Mouse (Mus musculus) CH12.LX (cell line): Measurements from ENCODE around the gene Ptges3l. TPM values are rescaled to one million over a fixed set of nuclear protein-coding genes. Genes with fewer than 3 reads are reported as not detected.
A peak's percentile ranks its signal among the peaks of the same experiment; 100 is the strongest.

Source experiments
- DNase-seq: peaks from one replicate; pipeline ENCODE4 v3.0.0-alpha.2; 2013; ENCODE audit errors: extremely low read depth
- H3K27ac ChIP-seq: 2 replicates; pipeline ENCODE4 v1.5.1; 2012; ENCODE audit warnings: low read depth, mild to moderate bottlenecking, control low read depth, moderate library complexity; ENCODE audit not compliant: insufficient read depth
- H3K27me3 ChIP-seq: replicated peaks from 2 replicates; pipeline ENCODE3; 2012; ENCODE audit warnings: inconsistent platforms
- H3K36me3 ChIP-seq, 2 experiments: replicated peaks in 1 of 2; 2 replicates each; pipeline versions ENCODE3 to v1.6.1; 2012; ENCODE audit warnings: inconsistent platforms in 1 of 2, low read length in 1 of 2, mild to moderate bottlenecking in 1 of 2, mixed read lengths in 1 of 2, moderate library complexity in 1 of 2; ENCODE audit not compliant: control insufficient read depth in 1 of 2, insufficient read depth in 1 of 2
- H3K4me1 ChIP-seq, 2 experiments: 2 replicates each; pipeline ENCODE4 v1.6.1; 2012; ENCODE audit warnings: inconsistent platforms in 1 of 2, moderate library complexity in 1 of 2; ENCODE audit not compliant: insufficient read depth in 2 of 2, control insufficient read depth in 1 of 2
- H3K4me2 ChIP-seq: 2 replicates; pipeline ENCODE4 v1.6.1; 2012; ENCODE audit warnings: low read depth, mild to moderate bottlenecking, control low read depth; ENCODE audit not compliant: poor library complexity, insufficient read depth, severe bottlenecking
- H3K4me3 ChIP-seq, 3 experiments: fragments of 150-350 bp in 1 of 3; sonication (generic) in 1 of 3; replicated peaks in 1 of 3; 2 replicates each; pipeline versions ENCODE3 to v1.5.1; 2011 to 2012; ENCODE audit warnings: low read depth in 2 of 3, low read length in 2 of 3, mild to moderate bottlenecking in 2 of 3, moderate library complexity in 2 of 3, control low read depth in 1 of 3, improper control_type of control experiment in 1 of 3, inconsistent platforms in 1 of 3, mixed read lengths in 1 of 3; ENCODE audit not compliant: poor library complexity in 1 of 3
- H3K79me2 ChIP-seq: replicated peaks from 2 replicates; pipeline ENCODE4 v1.6.1; 2012; ENCODE audit warnings: mild to moderate bottlenecking, moderate library complexity; ENCODE audit not compliant: control insufficient read depth, poor library complexity, insufficient read depth, severe bottlenecking; ENCODE audit errors: extremely low read depth
- H3K9ac ChIP-seq: 2 replicates; pipeline ENCODE4 v1.6.1; 2012; ENCODE audit warnings: low read depth, mild to moderate bottlenecking, control low read depth, moderate library complexity; ENCODE audit not compliant: insufficient read depth
- H3K9me3 ChIP-seq: replicated peaks from 2 replicates; pipeline ENCODE3; 2012; ENCODE audit warnings: low read length, inconsistent platforms, mixed read lengths
- BHLHE40 ChIP-seq: IDR thresholded peaks from 2 replicates; pipeline ENCODE4 v1.6.1; 2011; ENCODE audit warnings: mild to moderate bottlenecking, low read depth, low read length, improper control_type of control experiment
- CHD1 ChIP-seq: IDR thresholded peaks from 2 replicates; pipeline ENCODE4 v1.6.1; 2012; ENCODE audit warnings: low read depth, low read length, improper control_type of control experiment, inconsistent platforms
- CHD2 ChIP-seq: IDR thresholded peaks from 2 replicates; pipeline ENCODE4 v1.6.1; 2011; ENCODE audit warnings: low read length, improper control_type of control experiment
- CTCF ChIP-seq, 2 experiments: IDR thresholded peaks in 1 of 2; conservative IDR thresholded peaks in 1 of 2; 2 replicates each; pipeline ENCODE4 v1.5.1; 2011 to 2012; ENCODE audit warnings: low read depth in 2 of 2, low read length in 2 of 2, improper control_type of control experiment in 1 of 2, inconsistent platforms in 1 of 2, mild to moderate bottlenecking in 1 of 2, moderate library complexity in 1 of 2
- EP300 ChIP-seq: IDR thresholded peaks from 2 replicates; pipeline ENCODE4 v1.6.1; 2011; ENCODE audit warnings: low read length, improper control_type of control experiment
- ETS1 ChIP-seq: conservative IDR thresholded peaks from 2 replicates; pipeline ENCODE4 v1.6.1; 2012; ENCODE audit warnings: low read depth, mild to moderate bottlenecking, inconsistent platforms, low read length, improper control_type of control experiment, moderate library complexity
- GABPA ChIP-seq: IDR thresholded peaks from 2 replicates; pipeline ENCODE4 v1.6.1; 2012; ENCODE audit warnings: low read depth, low read length, improper control_type of control experiment, inconsistent platforms; ENCODE audit not compliant: insufficient replicate concordance
- HCFC1 ChIP-seq: IDR thresholded peaks from 2 replicates; pipeline ENCODE4 v1.6.1; 2012; ENCODE audit warnings: low read depth, mild to moderate bottlenecking, inconsistent platforms, low read length, improper control_type of control experiment
- IRF4 ChIP-seq: IDR thresholded peaks from 2 replicates; pipeline ENCODE4 v1.6.1; 2014; ENCODE audit warnings: low read depth, mild to moderate bottlenecking, inconsistent platforms, low read length, improper control_type of control experiment
- JUN ChIP-seq: IDR thresholded peaks from 2 replicates; pipeline ENCODE4 v1.6.1; 2011; ENCODE audit warnings: low read depth, mild to moderate bottlenecking, low read length, improper control_type of control experiment, moderate library complexity; ENCODE audit not compliant: insufficient read depth
- KAT2A ChIP-seq: IDR thresholded peaks from 2 replicates; pipeline ENCODE4 v1.6.1; 2012; ENCODE audit warnings: low read length, improper control_type of control experiment, inconsistent platforms; ENCODE audit not compliant: insufficient replicate concordance
- MAFK ChIP-seq: IDR thresholded peaks from 2 replicates; pipeline ENCODE4 v1.6.1; 2011; ENCODE audit warnings: low read length, improper control_type of control experiment; ENCODE audit not compliant: insufficient replicate concordance
- MAZ ChIP-seq: IDR thresholded peaks from 2 replicates; pipeline ENCODE4 v1.6.1; 2012; ENCODE audit warnings: low read depth, mild to moderate bottlenecking, inconsistent platforms, low read length, improper control_type of control experiment, moderate library complexity
- MEF2A ChIP-seq: IDR thresholded peaks from 2 replicates; pipeline ENCODE4 v1.6.1; 2014; ENCODE audit warnings: low read depth, mild to moderate bottlenecking, inconsistent platforms, low read length, improper control_type of control experiment, borderline replicate concordance
- MYC ChIP-seq: IDR thresholded peaks from 2 replicates; pipeline ENCODE4 v1.6.1; 2011; ENCODE audit warnings: low read depth, mild to moderate bottlenecking, improper control_type of control experiment, low read length
- NELFE ChIP-seq: IDR thresholded peaks from 2 replicates; pipeline ENCODE4 v1.6.1; 2011; ENCODE audit warnings: low read depth, low read length, improper control_type of control experiment
- NRF1 ChIP-seq: IDR thresholded peaks from 2 replicates; pipeline ENCODE4 v1.6.1; 2014; ENCODE audit warnings: low read depth, mild to moderate bottlenecking, inconsistent platforms, low read length, improper control_type of control experiment, moderate library complexity
- PAX5 ChIP-seq: IDR thresholded peaks from 2 replicates; pipeline ENCODE4 v1.6.1; 2012; ENCODE audit warnings: low read length, inconsistent platforms, mixed read lengths
- POLR2AphosphoS2 ChIP-seq: IDR thresholded peaks from 2 replicates; pipeline ENCODE4 v1.6.1; 2011; ENCODE audit warnings: low read depth, low read length, improper control_type of control experiment
- RCOR1 ChIP-seq: conservative IDR thresholded peaks from 2 replicates; pipeline ENCODE4 v1.6.1; 2012; ENCODE audit warnings: low read depth, mild to moderate bottlenecking, inconsistent platforms, low read length, improper control_type of control experiment
- SMC3 ChIP-seq: IDR thresholded peaks from 2 replicates; pipeline ENCODE4 v1.6.1; 2011; ENCODE audit warnings: low read depth, low read length, improper control_type of control experiment
- TBP ChIP-seq: conservative IDR thresholded peaks from 2 replicates; pipeline ENCODE4 v1.6.1; 2011; ENCODE audit warnings: low read depth, low read length, improper control_type of control experiment
- UBTF ChIP-seq: IDR thresholded peaks from 2 replicates; pipeline ENCODE4 v1.6.1; 2012; ENCODE audit warnings: low read depth, mild to moderate bottlenecking, inconsistent platforms, low read length, improper control_type of control experiment, moderate library complexity
- USF1 ChIP-seq: IDR thresholded peaks from 2 replicates; pipeline ENCODE4 v1.6.1; 2014; ENCODE audit warnings: low read depth, mild to moderate bottlenecking, inconsistent platforms, low read length, improper control_type of control experiment
- USF2 ChIP-seq: conservative IDR thresholded peaks from 2 replicates; pipeline ENCODE4 v1.6.1; 2011; ENCODE audit warnings: low read depth, low read length, improper control_type of control experiment
- ZKSCAN1 ChIP-seq: IDR thresholded peaks from 2 replicates; pipeline ENCODE4 v1.6.1; 2012; ENCODE audit warnings: low read depth, inconsistent platforms, low read length, improper control_type of control experiment, borderline replicate concordance
- ZMIZ1 ChIP-seq: IDR thresholded peaks from 2 replicates; pipeline ENCODE4 v1.6.1; 2012; ENCODE audit warnings: low read depth, mild to moderate bottlenecking, inconsistent platforms, low read length, improper control_type of control experiment
- ZNF384 ChIP-seq: IDR thresholded peaks from 2 replicates; pipeline ENCODE4 v1.6.1; 2012; ENCODE audit warnings: low read depth, low read length, improper control_type of control experiment, inconsistent platforms
- dilution Hi-C: fragments of 300-500 bp; cut with MboI; formaldehyde crosslinking; loops from 2 replicates; pipeline ENCODE4 v1.14.3; 2020; ENCODE audit warnings: low sequenced_read_pairs; ENCODE audit not compliant: extremely low pct_unique_long_range_greater_than_20kb, extremely low pct_ligation_motif_present
- in situ Hi-C: fragments of 300-500 bp; cut with MboI; formaldehyde crosslinking; loops from 3 replicates; pipeline ENCODE4 v1.14.3; 2019; ENCODE audit warnings: low sequenced_read_pairs, low pct_ligation_motif_present, low pct_unique_long_range_greater_than_20kb, mixed read lengths
- polyA plus RNA-seq: library from polyadenylated mRNA; unstranded; fragments of >175 nt; gene quantifications from 2 replicates; pipeline ENCODE4 v1.2.1, GENCODE M21; 2012; ENCODE audit warnings: low read depth; ENCODE audit not compliant: insufficient read length
- total RNA-seq, 2 experiments: library from RNA; depleted of rRNA; stranded (reverse); fragments of 300-350 nt in 1 of 2; fragments of >200 nt in 1 of 2; gene quantifications; 2 replicates each; pipeline ENCODE4 v1.2.3; 2012 to 2014

The Ptges3l gene
- total and polyA plus RNA-seq, 3 experiments = 1.9 to 3.0 (median 2.4) TPM

GRCm38 (mm10) chr11:101424105-101424851 is 855 bp downstream of the Ptges3l start, which contains the start of gene Gm27029:
Gene Gm27029 (minus strand): TSS chr11:101424796.
- peak; percentile 17 for DNase-seq
- Histone ChIP-seq H3K4me3 (peak within 1 kb of the TSS; percentile 78 to 92 (median 80)), H3K9ac (peak within 1 kb of the TSS; percentile 60), H3K27ac (peak within 1 kb of the TSS; percentile 29), H3K4me1 (peaks cover 11 to 43% of the 10 kb centered on the region in 2 experiments), H3K36me3 (peaks cover 0 to 17% of the 10 kb centered on the region in 2 experiments), H3K4me2 (peak within 1 kb of the TSS; percentile 87), H3K79me2 (peaks cover 7% of the 10 kb centered on the region), H3K9me3 (no peaks in the 10 kb centered on the region), H3K27me3 (no peaks in the 10 kb centered on the region)
- TF ChIP-seq GABPA = no peak
- no peak for TF ChIP-seq ETS1
- TF ChIP-seq JUN = no peak
- 0 out of 2 replicates have a peak, but pooled peaks have one; percentile 24 for TF ChIP-seq KAT2A
- TF ChIP-seq CTCF (conservative IDR thresholded peaks at IDR 0.05 in 1 of 2, IDR thresholded peaks at IDR 0.05 in 1 of 2; ENCODE audit: low read depth in 2 of 2, low read length in 2 of 2) = no peak
- TF ChIP-seq MAZ = 0 out of 2 replicates have a peak, but pooled peaks have one; percentile 28
- no peak; the same call in 1 of the 2 replicates for TF ChIP-seq ZMIZ1
- TF ChIP-seq MEF2A = 0 out of 2 replicates have a peak, but pooled peaks have one; percentile 6
- no peak for TF ChIP-seq IRF4
- TF ChIP-seq ZNF384 = no peak
- TF ChIP-seq EP300 = no peak
- in situ Hi-C loops = no loop called here
- dilution Hi-C loops = no loop called here

DNA sequence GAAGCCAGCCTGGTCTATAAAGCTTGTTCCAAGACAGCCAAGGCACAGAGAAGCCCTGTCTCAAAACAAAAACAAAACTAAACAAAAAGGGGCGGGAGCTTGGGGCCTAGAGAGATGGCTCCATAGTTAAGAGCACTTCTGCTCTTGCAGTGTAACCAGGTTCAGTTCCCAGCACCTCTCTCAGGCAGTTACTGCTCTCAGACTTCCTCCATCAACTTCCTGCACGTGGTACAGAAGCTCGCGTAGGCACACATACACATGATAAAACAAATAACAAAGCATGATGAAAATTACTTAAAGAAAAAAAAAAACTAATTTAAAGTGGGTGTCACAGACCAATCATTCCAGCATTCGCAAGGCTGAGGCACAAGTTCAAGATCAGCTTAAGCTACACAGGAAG is 5.0 kb downstream of the Ptges3l start:
- Histone ChIP-seq H3K79me2 (peaks cover 12% of the 10 kb centered on the region), H3K27me3 (no peaks in the 10 kb centered on the region), H3K4me3 (no peak overlapping the region), H3K36me3 (no peaks in the 10 kb centered on the region), H3K27ac (no peak overlapping the region), H3K4me1 (peaks cover 7 to 39% of the 10 kb centered on the region in 2 experiments), H3K9ac (no peak overlapping the region), H3K4me2 (no peak overlapping the region), H3K9me3 (no peaks in the 10 kb centered on the region)
- dilution Hi-C loops = no loop called here
- TF ChIP-seq UBTF (no peak), HCFC1 (no peak), NELFE (no peak), BHLHE40 (no peak), PAX5 (no peak), TBP (no peak), MAFK (no peak), GABPA (no peak), CHD1 (no peak), NRF1 (no peak), USF1 (no peak), SMC3 (no peak), CHD2 (no peak), POLR2AphosphoS2 (no peak), MYC (no peak), ZKSCAN1 (no peak), USF2 (no peak), RCOR1 (no peak)
- no peak for DNase-seq
- in situ Hi-C loops = no loop called here
